Mouse (Mus musculus): ENCODE data around the gene Pcna. TPM values are rescaled to one million over a fixed set of nuclear protein-coding genes. Genes with fewer than 3 reads are reported as not detected.

Gene Pcna
- total RNA-seq, 1 experiment from 2014 or later, result 659 TPM

- ATAC-seq (replicated peaks in 1 of 2; ENCODE audit: insufficient read depth in 1 of 2, low FRiP score in 2 of 2, low TSS enrichment in 1 of 2, low read depth in 1 of 2, poor library complexity in 2 of 2, severe bottlenecking in 2 of 2), result no peak
Observed at GRCm38 (mm10) chr2:132279978-132280377, 26.9 kb upstream of the Pcna start.

GRCm38 (mm10) chr2:132279336-132279882 is 26.3 kb upstream of the Pcna start:
- no peak for ATAC-seq (replicated peaks in 1 of 2; ENCODE audit: insufficient read depth in 1 of 2, low FRiP score in 2 of 2, low TSS enrichment in 1 of 2, low read depth in 1 of 2, poor library complexity in 2 of 2, severe bottlenecking in 2 of 2)

GRCm38 (mm10) chr2:132278273-132278853 is 25.2 kb upstream of the Pcna start:
- ATAC-seq (replicated peaks in 1 of 2; ENCODE audit: insufficient read depth in 1 of 2, low FRiP score in 2 of 2, low TSS enrichment in 1 of 2, low read depth in 1 of 2, poor library complexity in 2 of 2, severe bottlenecking in 2 of 2), result no peak

GRCm38 (mm10) chr2:132276249-132276648 is 23.1 kb upstream of the Pcna start:
- ATAC-seq (replicated peaks in 1 of 2; ENCODE audit: insufficient read depth in 1 of 2, low FRiP score in 2 of 2, low TSS enrichment in 1 of 2, low read depth in 1 of 2, poor library complexity in 2 of 2, severe bottlenecking in 2 of 2), result no peak

GRCm38 (mm10) chr2:132275527-132275926 is 22.4 kb upstream of the Pcna start:
- ATAC-seq (replicated peaks in 1 of 2; ENCODE audit: insufficient read depth in 1 of 2, low FRiP score in 2 of 2, low TSS enrichment in 1 of 2, low read depth in 1 of 2, poor library complexity in 2 of 2, severe bottlenecking in 2 of 2), result no peak

GRCm38 (mm10) chr2:132272694-132273389 is 19.7 kb upstream of the Pcna start:
- ATAC-seq (replicated peaks in 1 of 2; ENCODE audit: insufficient read depth in 1 of 2, low FRiP score in 2 of 2, low TSS enrichment in 1 of 2, low read depth in 1 of 2, poor library complexity in 2 of 2, severe bottlenecking in 2 of 2), result no peak

GRCm38 (mm10) chr2:132270331-132270951 is 17.3 kb upstream of the Pcna start:
- no peak for ATAC-seq (replicated peaks in 1 of 2; ENCODE audit: insufficient read depth in 1 of 2, low FRiP score in 2 of 2, low TSS enrichment in 1 of 2, low read depth in 1 of 2, poor library complexity in 2 of 2, severe bottlenecking in 2 of 2)

GRCm38 (mm10) chr2:132269217-132269616 is 16.1 kb upstream of the Pcna start:
- peak; percentile 38 to 64; a peak in 2 of 4 replicates for ATAC-seq (replicated peaks in 1 of 2; ENCODE audit: insufficient read depth in 1 of 2, low FRiP score in 2 of 2, low TSS enrichment in 1 of 2, low read depth in 1 of 2, poor library complexity in 2 of 2, severe bottlenecking in 2 of 2)

GRCm38 (mm10) chr2:132266086-132266485 is 13.0 kb upstream of the Pcna start:
- peak; percentile 28 to 34; a peak in 3 of 4 replicates for ATAC-seq (replicated peaks in 1 of 2; ENCODE audit: insufficient read depth in 1 of 2, low FRiP score in 2 of 2, low TSS enrichment in 1 of 2, low read depth in 1 of 2, poor library complexity in 2 of 2, severe bottlenecking in 2 of 2)

- peak; percentile 17 to 20; a peak in 2 of 4 replicates for ATAC-seq (replicated peaks in 1 of 2; ENCODE audit: insufficient read depth in 1 of 2, low FRiP score in 2 of 2, low TSS enrichment in 1 of 2, low read depth in 1 of 2, poor library complexity in 2 of 2, severe bottlenecking in 2 of 2)
Observed at GRCm38 (mm10) chr2:132265196-132265595, 12.1 kb upstream of the Pcna start.

- no peak for ATAC-seq (replicated peaks in 1 of 2; ENCODE audit: insufficient read depth in 1 of 2, low FRiP score in 2 of 2, low TSS enrichment in 1 of 2, low read depth in 1 of 2, poor library complexity in 2 of 2, severe bottlenecking in 2 of 2)
Observed at GRCm38 (mm10) chr2:132264266-132264710, 11.2 kb upstream of the Pcna start.

GRCm38 (mm10) chr2:132263421-132264265 is 10.5 kb upstream of the Pcna start:
- ATAC-seq (replicated peaks in 1 of 2; ENCODE audit: insufficient read depth in 1 of 2, low FRiP score in 2 of 2, low TSS enrichment in 1 of 2, low read depth in 1 of 2, poor library complexity in 2 of 2, severe bottlenecking in 2 of 2), result peak; percentile 22 to 34; a peak in 2 of 4 replicates

GRCm38 (mm10) chr2:132262879-132263398 is 9.8 kb upstream of the Pcna start, which contains the start of gene Cds2:
TSS of gene Cds2 (plus strand) at chr2:132263148.
- ATAC-seq (replicated peaks in 1 of 2; ENCODE audit: insufficient read depth in 1 of 2, low FRiP score in 2 of 2, low TSS enrichment in 1 of 2, low read depth in 1 of 2, poor library complexity in 2 of 2, severe bottlenecking in 2 of 2), result peak; percentile 95

GRCm38 (mm10) chr2:132262175-132262574 is 9.1 kb upstream of the Pcna start:
- ATAC-seq (replicated peaks in 1 of 2; ENCODE audit: insufficient read depth in 1 of 2, low FRiP score in 2 of 2, low TSS enrichment in 1 of 2, low read depth in 1 of 2, poor library complexity in 2 of 2, severe bottlenecking in 2 of 2), result no peak

GRCm38 (mm10) chr2:132260601-132261000 is 7.5 kb upstream of the Pcna start:
- no peak for ATAC-seq (replicated peaks in 1 of 2; ENCODE audit: insufficient read depth in 1 of 2, low FRiP score in 2 of 2, low TSS enrichment in 1 of 2, low read depth in 1 of 2, poor library complexity in 2 of 2, severe bottlenecking in 2 of 2)

- ATAC-seq (replicated peaks in 1 of 2; ENCODE audit: insufficient read depth in 1 of 2, low FRiP score in 2 of 2, low TSS enrichment in 1 of 2, low read depth in 1 of 2, poor library complexity in 2 of 2, severe bottlenecking in 2 of 2), result no peak
Observed at GRCm38 (mm10) chr2:132257350-132258068, 4.4 kb upstream of the Pcna start.
